Mouse (Mus musculus) cerebellum, adult 9-10 months (tissue): ENCODE measurements at regions not wholly inside any gene's neighbourhood (a gene's known extent, or its start where the extent isn't known, plus 50 kb on each side); places are given as distances from the start of the nearest gene placed in this dataset.
"Not testable (repeated sequence)": the region's sequence is repeated elsewhere in the genome, so short reads cannot be mapped to it uniquely, and the experiment has no call there.

ENCODE experiments used
- DNase-seq: peaks from one replicate; pipeline ENCODE4 v3.0.0; 2022

DNA sequence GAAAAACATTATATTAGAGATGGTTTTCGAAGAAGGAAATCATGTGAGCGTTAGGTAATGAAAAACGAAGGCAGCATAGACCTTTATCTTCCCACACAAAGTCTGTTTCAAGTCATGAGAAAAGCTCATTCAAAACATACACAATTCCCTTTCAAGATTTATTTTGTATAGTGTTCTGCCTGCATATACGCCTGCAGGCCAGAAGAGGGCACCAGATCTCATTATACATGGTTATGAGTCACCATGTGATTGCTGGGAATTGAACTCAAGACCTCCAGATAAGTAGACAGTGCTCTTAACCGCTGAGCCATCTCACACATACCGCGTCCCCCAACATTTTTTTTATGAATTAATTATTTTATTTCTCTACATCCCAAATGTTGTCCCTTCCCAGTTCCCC lies 578.3 kb upstream of the Ccdc54 start:
- no peak for DNase-seq

DNA sequence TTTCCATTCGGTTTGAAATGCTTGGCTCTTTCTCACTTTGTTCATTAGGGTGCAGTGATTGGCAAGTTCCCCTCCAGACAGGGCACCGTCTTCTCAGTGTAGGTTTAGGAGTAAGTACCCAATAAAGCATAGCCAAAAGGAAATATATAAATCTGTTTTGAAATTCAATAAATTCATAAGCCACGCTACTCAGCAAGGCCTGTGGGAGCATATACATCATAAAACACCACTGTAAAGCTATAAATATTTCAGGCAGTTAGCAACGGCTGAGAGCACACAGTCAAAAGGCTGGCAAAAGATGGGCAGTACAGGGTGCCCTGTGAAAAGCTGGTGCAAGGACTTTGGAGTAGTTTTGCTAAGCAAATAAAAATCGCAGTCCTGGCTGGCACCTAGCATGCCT lies 569.8 kb upstream of the Ccdc54 start:
- no peak for DNase-seq

DNA sequence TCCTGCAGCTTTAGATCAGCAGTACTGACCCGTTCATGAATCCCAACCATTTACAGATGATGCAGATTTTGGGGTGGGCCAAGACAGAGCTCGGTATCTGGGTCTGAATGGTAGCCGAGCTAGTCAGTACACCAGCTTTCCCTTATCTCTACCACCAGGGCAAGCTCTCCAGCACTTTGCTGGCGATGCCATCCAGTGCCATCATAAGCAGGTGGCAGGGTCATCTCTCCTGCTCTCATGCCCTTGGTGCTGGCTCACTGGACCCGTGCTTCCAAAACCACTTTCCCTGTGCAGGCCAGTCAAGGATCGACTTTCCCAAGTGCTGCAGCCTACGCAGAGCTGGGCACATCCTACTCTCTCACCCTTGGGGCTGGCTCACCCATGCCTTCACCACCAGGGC lies 547.6 kb upstream of the Ccdc54 start:
- DNase-seq: no peak

DNA sequence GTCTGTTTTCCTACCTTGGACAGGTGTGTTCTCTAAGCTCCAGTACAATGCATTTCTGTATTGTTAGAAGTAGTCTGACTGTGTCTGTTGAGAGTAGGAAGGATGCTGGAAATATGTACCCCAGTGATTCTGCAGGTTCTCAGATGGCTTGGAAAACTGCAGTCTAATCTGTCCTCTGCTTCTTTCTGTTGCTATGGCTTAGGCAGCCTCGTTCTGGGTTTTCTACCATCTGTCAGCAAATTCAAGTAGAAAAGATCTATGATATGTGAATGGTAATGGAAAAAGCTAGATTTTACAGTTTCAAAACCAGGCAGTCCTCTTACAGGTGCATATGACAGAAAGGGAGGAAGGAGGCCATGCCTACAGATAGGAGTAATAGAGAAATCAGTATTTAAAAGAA lies 528.9 kb upstream of the Ccdc54 start:
- DNase-seq: no peak

DNA sequence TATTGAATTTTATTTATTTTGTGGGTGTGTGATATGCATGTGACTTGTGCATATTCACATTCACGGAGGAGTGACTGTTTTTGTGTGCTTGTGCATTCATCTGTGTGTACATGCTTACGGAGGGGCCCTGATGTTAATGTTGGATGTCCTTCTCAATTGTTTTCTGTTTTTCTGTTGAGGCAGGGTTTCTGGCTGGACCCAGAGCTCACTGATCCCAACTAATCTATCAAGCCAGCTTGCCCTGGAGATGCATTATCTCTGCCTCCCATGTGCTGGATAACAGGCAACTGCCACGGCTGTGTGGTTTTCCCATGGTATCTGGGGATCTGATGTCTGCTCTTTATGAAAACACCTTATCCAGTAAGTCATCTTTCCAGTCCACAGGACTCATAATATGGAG lies 527.4 kb upstream of the Ccdc54 start:
- no peak for DNase-seq

DNA sequence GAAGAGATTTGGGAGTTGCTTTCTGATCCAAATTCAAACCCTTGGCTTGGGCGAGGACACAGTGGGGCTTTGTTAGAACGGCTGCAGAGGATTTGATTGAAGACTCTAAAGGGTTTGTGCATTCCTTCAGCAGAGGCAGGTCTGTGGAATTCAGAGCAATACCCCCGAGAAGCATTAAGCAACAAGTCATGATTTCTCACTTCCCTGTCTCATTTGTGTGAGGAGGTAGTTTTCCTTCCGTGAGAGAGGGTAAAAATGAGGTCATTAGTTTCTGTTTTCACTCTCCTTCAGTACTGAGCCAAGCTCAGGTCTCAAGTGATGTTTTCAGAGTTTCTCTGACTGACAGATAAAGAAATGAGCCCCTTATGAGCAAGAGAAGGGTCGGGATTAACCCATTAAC lies 526.9 kb upstream of the Ccdc54 start:
- no peak for DNase-seq

DNA sequence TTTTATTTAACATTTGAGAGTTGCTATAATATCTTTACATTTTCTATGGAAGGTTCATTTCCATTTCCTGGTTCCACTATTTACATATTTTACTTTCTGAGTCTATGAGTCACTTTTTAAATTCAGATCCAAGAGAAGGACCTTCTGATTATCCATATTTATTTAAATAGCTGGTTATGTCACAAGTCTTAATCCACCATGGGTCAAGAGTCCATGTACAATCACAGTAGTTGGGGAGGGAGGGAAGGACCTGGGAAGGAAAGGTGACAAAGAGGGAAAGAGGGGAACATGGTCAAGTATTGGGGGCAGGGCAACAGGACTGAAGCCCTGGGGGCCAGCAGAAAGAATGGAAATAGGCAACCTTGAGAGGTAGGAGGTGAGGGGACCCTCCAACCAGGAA lies 518.9 kb upstream of the Ccdc54 start:
- DNase-seq: no peak

DNA sequence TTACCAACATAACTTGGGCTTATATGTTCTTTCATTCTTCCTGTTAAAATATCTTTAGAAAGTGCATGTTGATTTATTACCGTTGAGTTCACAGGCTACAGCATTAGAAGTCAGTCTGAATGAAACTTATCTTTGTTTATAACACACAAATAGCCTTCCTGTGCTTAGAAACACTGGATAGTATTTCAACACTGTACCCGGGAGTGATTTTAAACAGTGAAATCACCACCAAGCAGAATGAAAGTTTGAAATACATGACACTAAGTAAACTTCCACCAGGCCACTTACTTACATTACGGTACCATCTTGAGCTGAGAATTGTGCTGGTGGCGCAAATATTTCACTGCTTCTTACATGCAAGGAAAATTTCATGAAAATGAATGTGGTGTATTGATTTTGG lies 516.5 kb upstream of the Ccdc54 start:
- DNase-seq: no peak

DNA sequence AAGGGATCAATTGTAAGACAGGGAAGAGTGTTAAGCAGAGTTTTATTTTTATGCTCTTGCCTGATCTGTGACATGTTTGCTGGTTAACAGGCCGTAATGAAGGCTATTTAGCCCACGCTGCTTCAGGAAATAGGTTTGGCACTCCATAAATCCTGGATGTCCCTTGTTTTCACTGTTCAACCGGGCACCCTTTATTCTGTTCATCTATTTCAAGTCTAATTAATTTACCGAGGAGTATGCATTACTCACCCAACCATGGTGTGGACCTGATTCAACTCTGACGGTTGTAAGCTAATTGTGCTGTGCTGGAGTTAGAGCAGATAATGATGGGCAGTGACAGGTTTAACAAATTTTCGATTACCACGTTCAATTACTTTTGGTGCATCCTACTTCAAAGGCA lies 495.6 kb upstream of the Ccdc54 start:
- no peak for DNase-seq

DNA sequence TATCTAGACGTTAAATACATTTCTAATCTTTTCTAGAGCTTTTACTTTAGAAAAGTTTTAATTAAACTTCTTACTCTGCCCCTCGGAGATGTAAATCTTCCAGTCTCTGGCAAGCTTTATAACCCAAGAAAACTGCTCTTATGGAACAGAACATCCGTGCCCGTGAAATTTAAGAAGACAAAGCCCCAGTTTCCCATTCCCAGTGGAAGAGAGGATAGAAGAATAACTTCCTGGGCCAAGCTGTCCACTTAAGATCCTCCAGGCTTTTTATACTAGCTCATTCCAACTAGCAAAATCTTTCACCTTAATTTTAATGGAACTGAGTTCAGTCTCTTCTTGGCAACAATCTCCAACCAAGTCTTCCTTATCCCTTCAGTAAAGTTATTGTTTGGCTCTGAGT lies 489.2 kb upstream of the Ccdc54 start:
- no peak for DNase-seq

DNA sequence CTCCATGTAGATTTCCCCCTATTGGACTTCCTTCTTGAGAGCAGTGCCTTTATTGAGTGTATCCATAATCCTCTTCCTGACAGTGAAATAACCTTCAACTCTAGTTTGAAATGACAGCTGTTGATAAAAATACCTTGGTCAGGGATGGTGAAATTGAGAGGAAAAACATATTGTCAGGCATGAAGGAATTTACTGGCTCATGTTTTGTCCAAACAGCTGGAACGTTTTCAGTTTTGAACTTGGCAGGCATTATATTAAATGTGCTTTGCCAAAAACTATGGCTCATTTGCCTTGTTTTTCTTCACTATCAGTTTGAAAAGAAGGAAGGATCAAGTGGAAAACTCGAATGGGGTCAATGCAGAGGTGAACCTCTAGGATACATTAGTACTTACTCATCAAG lies 457.7 kb upstream of the Ccdc54 start:
- DNase-seq: no peak

DNA sequence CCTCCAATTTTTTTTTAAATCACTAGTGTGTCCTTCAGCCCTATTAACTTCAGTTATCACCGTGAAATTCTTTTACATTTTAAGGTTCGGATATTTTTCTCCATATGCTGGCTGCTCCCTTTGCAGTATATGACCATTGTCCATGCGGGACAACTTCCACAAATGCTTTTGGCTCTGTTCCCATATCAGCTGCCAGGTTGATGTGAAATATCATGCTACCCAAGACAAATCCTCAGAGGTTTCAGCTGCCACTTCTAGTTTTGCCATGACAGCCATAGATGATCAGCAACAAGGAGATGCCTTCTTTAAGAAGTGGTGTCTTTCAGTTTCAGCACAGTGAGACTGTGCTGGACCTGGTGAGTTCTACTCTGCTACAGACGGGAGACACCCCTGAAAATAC lies 457.2 kb upstream of the Ccdc54 start:
- no peak for DNase-seq

DNA sequence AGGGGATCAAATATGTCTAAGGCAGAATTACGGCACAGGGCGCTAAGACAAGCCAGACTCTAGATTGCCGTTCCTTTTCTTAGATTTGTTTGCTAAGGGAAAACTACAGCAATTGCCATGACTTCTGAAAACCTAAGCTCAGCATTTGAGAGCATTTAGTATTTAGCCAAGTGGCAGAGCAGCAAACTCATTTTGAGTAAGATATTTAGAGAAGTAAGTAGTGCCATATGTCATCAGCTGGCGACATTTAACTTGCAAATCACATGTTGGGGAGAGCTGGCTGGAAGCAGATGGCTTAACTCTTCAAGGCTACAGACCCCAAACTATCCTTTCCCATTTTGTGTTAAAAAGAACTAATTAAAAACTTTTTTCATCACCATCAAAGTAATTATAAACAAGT lies 450.4 kb upstream of the Ccdc54 start:
- no peak for DNase-seq

DNA sequence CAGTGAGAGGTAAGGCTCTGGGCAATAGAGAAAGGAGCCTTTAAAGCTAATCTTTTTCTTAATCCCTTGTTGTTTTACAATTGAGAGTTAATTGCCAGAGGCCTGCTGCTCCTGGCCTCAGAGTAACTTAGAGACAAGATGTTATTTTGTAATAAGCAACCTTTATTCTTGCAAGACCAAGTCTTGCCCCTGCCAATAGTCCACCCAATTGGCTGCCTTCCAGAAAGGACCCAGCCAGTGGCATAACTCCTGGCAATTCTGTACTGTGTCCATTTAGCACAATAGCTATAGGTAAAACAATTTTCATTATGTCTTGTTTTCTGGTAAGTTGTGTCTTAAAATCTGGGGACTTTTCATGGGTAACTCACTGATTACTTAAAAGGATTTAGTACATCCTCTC lies 411.9 kb upstream of the Ccdc54 start:
- DNase-seq: no peak

DNA sequence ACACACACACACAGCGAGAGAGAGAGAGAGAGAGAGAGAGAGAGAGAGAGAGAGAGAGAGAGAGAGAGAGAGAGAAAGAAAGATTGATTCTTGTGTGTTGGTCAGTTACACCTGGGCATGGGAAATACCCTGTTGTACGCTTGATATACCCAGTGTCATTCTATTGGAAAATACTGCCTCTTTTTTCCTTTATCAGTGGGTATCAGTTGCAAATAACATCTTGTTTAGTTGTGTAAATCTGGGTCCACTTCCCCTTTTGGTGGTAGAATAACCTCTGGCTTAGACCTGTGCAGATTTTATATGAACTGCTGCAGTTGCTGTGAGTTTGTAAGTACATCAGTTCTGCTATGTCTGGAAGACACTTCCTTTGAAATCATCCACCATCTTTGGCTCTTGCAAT lies 373.4 kb upstream of the Ccdc54 start:
- DNase-seq: no peak

DNA sequence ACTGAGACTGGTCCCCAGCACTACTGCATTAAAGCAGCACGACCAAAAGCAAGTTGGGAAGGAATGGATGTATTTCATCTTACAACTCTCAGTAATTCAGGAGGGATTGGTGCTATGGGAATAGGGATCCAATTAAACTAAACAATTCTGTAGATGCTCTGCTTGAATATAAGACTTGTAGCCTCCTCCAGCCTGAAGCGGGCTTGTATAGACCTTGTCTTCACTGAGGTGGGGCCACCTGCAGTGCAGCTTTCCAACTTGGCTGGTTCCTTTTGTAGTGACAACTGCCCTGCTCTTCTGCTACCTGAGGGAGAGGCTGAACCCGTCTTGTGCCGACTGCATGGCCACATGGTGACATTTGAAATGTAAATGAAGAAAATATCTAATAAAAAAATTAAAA lies 353.1 kb upstream of the Ccdc54 start:
- no peak for DNase-seq

DNA sequence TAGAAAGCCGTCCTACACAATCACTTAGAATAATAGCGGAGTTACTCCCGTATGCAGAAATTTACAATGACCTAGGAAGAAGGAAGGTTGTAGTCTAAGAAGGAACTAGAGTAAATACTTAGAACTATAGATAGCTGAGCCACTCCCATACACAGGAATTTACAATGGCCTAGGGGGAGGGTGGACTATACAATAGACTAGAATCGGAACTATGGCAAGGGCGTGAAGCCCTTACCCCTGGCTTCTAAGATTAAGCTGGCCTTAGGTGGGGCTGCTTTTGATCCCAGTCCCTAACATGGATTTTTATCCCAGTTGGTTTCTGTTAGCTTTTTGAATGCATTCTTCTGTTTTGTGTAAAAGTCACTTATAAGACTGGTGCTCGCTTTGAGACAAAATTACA lies 352.6 kb upstream of the Ccdc54 start:
- DNase-seq: not testable (repeated sequence)

DNA sequence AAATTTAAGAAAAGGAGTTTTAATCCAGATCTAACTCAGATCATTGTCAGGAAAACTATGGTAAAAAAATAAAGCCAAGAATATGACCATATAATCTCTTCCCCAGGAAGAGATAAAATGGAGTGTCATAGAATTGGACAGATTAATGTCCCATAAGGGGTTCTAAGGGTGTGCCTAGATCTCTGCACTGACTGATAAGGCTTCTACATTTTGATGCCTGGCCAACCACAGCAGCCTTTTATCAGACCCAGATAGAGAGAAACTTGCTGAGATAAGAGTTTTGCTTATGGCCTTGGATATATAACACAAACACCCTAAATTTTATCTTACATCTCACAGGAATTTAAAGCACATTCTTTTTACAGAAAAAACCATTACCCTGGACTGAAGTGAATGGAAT lies 351.3 kb upstream of the Ccdc54 start:
- no peak for DNase-seq

DNA sequence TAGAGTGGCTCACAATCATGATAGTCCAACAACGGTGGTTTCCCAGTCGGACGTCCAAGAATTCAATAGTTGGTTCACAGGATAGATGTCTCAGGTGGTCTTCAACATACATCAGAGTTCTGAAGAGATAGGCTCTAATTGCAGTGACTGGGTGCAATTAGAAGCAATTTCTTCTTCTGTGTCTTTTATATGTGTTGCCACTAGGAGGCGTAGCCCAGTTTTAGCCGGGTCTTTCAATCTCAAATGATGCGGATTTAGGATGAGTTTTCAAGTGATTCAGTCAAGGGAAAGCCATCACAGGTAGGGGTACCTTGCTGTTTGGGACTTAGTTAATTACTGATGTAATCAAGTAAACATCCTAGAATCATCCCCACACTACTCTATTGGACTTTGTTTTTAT lies 348.4 kb upstream of the Ccdc54 start:
- DNase-seq: no peak

DNA sequence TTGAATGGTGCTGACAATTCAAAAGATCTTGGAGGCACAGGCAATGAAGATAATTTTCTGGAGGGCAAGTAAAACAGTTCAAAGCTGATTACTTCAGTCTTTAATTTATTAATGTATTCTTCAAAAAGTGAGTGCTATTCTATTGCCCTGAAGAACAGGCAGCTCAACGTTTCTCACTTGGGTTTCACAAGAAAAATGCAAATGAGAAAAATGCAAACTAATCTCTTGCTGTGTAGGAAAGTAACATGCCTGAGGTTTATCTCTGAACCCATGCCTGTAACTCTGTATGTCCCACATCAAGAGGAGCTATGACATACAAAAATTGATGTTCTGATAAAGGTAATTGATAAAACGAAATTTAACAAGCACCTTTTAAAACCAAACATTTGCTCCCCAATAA lies 316.8 kb upstream of the Ccdc54 start:
- DNase-seq: no peak

DNA sequence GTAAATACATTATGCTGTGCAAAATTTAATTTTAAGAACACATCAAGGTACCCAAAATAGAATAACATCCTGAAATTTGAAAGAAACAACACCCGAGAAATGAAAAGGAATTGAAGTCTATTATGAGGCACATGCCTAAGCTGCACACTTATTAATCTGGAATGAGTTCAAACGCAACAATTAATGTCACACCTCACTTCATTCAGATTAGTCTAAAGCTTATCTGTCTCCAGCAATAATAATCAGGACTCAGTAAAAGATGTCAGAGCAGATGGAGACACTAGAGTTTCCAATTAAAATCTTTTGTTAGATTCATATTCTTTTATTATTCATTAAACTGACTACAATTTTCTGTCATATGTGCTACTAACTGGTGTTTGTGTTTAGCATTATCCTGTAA lies 308.2 kb upstream of the Ccdc54 start:
- DNase-seq: no peak

DNA sequence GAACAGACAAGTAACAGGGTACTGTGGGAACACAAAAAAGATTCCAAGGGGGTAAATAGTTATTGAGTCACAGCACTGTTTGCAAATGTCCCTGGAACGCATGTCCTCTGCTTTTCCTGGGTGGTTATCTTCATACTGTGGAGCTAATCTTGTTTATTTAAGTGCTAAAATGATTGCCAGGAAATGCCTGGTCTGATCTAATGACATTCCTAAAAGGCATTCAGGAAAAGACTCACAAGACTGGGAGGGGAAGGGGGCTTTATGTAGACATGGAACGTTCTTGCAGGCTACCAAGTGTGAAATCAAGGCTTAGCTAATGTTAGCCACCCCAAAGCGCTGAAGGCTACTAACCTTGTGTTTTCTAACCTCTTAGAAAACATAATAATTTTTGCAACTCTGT lies 287.0 kb upstream of the Ccdc54 start:
- DNase-seq: no peak

DNA sequence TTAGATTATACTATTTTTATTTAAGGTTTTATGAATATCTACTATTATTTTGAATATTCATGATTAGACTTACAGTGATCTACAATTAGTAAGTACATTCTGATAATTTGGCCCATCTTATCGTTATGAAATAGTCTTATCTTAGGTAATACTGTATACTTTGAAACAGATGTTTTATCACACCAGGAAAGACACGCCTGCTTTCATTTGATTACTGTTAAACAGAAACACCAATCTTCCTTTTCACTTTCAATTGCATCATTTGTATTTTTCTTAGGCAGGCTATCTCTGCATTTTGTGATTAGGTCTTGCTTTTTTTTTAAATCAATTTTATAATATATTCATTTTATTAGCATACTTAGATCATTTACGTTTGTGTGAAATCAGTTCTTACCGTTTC lies 280.4 kb upstream of the Ccdc54 start:
- DNase-seq: no peak

DNA sequence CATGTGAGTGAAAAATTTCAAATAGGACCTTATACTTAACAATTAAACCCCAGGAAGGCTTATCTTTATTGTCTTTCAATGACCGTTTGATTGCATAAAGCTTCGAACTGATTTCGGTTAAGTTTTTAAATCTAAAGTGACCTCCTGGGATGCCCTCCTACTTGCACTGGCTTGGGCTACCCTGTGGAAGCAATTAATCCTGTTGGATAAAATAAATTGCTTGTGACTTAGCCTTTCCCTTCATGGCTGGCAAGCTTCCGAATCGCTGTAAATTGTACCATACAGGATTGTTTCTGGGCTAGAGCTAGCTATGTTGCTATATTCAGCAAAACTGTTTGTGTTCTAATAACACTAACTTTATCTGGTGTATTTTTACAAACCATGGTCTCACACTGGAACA lies 272.6 kb upstream of the Ccdc54 start:
- no peak for DNase-seq

DNA sequence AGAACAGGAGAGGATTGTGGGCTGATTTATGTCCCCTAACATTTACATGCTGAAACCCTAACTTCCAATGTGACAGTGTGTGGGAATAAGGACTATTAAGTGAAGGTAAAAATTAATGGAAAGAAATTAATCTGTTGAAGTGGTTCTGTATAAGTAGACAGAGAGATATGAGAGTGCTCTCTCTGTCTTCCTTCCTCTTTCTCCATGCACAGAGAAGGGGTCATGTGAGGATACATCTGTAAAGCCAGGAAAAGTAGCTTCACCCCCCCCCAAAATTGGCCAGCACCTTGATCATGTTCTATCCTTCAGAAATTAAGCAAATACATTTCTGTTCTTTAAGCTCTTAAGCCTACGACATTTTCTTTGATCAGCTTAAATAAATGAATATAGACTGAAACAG lies 268.6 kb upstream of the Ccdc54 start:
- no peak for DNase-seq

DNA sequence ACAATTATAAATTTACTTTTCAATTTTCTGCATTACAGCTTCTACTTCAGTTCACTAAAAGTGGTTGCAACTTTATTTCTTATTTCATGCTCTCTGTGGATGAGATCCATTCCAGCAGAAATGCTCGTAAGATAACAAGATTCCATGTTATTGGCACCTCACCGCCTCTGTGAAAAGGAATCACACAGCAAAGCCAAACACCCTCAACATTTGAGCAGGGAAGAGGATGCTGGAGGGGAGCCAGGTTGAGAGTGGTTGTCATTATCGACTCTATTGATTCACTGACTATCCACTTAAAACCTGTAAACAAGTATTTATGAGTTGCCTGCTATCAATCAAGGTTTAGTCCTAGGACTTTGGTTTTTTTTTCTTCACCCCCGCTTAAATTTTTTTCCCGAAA lies 261.1 kb upstream of the Ccdc54 start:
- DNase-seq: no peak

DNA sequence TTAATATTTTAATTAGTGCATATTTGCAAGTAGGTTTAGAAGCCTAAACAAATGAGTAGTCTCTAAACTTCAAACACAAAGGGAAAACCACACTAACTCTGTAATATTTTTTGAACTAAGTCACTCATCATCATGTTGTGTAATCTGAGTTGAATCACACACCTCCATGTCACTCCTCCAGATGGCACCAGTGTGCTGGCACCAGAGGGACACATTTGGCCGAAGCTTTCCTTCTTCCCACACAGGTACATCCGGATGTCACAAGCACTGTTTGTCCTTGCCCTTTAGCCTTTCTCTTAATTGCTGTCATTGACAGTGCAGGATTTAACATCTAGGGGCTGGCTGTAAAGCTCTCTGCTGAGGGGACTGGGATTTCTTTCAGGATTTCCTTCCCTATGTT lies 256.7 kb upstream of the Ccdc54 start:
- DNase-seq: no peak
